Mouse (Mus musculus) adrenal gland, postnatal 10 days (tissue): ENCODE measurements around the gene Olfr972. TPM values are rescaled to one million over a fixed set of nuclear protein-coding genes. Genes with fewer than 3 reads are reported as not detected.
"Not testable (repeated sequence)": the region's sequence is repeated elsewhere in the genome, so short reads cannot be mapped to it uniquely, and the experiment has no call there.

ENCODE experiments used
- DNase-seq: peaks from one replicate; pipeline ENCODE4 v3.0.0; 2021; ENCODE audit warnings: mixed read lengths
- long read RNA-seq, 2 experiments: library from polyadenylated mRNA; stranded (forward); transcript quantifications; one replicate each; pipeline ENCODE4 v2.0.0; 2021
- total RNA-seq, 2 experiments: library from RNA; stranded (reverse); gene quantifications; 2 replicates each; pipeline ENCODE4 v1.2.3; 2021

The Olfr972 gene
- total RNA-seq = not detected
- long read RNA-seq, experiment 1 = 0 reads
- long read RNA-seq, experiment 2 = 0 reads

- DNase-seq = no peak
Measured at GRCm38 (mm10) chr9:39866122-39866521, at the start of gene Olfr972. Gene Olfr972 (plus strand): TSS chr9:39866422.

GRCm38 (mm10) chr9:39836576-39836975, 29.6 kb upstream of the Olfr972 start, which contains the start of gene Olfr971:
Gene Olfr971 (plus strand): TSS chr9:39836876.
- not testable (repeated sequence) for DNase-seq

GRCm38 (mm10) chr9:39871986-39872385, 5.8 kb downstream of the Olfr972 start:
- not testable (repeated sequence) for DNase-seq

GRCm38 (mm10) chr9:39877541-39878396, 11.5 kb downstream of the Olfr972 start:
- DNase-seq = not testable (repeated sequence)

DNA sequence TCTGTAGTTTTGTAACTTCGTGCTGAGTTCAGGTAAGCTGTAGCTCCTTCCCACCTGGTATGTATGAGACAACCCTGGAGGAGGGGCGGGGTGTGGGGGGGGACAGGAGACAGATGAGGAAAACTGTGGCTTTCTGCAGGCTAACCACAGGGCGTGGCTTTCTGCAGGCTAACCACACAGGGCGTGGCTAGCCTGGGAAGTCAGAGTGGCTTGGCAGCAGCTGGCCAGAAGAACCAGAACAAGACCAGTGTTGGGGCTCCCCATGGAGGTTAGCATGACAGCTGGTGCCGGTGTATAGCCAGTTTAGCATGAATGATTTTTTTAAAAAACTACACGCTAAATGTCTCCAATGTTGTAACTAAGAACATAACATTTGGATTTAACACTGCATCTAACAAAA, 38.9 kb downstream of the Olfr972 start:
- no peak for DNase-seq

DNA sequence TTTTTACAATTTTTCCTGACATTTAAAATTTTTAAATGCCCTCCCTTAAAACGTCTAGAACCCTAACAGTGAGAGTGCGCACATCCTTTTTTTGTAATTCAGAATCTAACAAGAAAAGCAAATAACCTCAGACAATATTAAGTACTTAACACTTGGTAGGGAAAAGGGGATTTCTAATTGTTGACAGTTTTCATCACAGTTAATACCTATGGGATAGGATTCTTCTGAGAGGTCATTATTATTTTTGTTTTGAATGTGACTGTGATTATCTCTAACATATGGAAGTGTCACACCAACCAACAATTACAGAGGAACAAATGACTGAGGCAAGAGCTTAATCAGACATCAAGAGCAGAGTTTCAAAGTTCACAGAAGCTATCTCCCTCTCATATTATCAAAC, 40.8 kb downstream of the Olfr972 start, which contains the start of gene Olfr229:
Gene Olfr229, plus strand, starts transcription at position 301 of the 400 bp plus-strand sequence.
- DNase-seq = no peak

GRCm38 (mm10) chr9:39909939-39910338, 43.7 kb downstream of the Olfr972 start:
- no peak for DNase-seq

Other genes with a start within 250 kb of the Olfr972 start
- gene Olfr960, start 245.0 kb upstream of the Olfr972 start, total RNA-seq = not detected
- not detected for gene Olfr961, start 221.3 kb upstream of the Olfr972 start, total RNA-seq
- gene Olfr963, start 199.2 kb upstream of the Olfr972 start, total RNA-seq = not detected
- not detected for gene Olfr149, start 159.3 kb upstream of the Olfr972 start, total RNA-seq
- gene Olfr965, start 155.1 kb upstream of the Olfr972 start, total RNA-seq = not detected
- not detected for gene Olfr150, start 135.4 kb upstream of the Olfr972 start, total RNA-seq
- not detected for gene Olfr967, start 120.2 kb upstream of the Olfr972 start, total RNA-seq
- not detected for gene Olfr968, start 83.2 kb upstream of the Olfr972 start, total RNA-seq
- gene Olfr969, start 75.5 kb upstream of the Olfr972 start, total RNA-seq = not detected
- gene Olfr970, start 57.6 kb upstream of the Olfr972 start, total RNA-seq = not detected
- not detected for gene Olfr971, start 29.5 kb upstream of the Olfr972 start, total RNA-seq
- gene Olfr229, start 40.9 kb downstream of the Olfr972 start, total RNA-seq = not detected
- not detected for gene Olfr974, start 71.1 kb downstream of the Olfr972 start, total RNA-seq
- gene Olfr975, start 85.6 kb downstream of the Olfr972 start, total RNA-seq = not detected
- gene Olfr976, start 94.7 kb downstream of the Olfr972 start, total RNA-seq = not detected
- not detected for gene Olfr978, start 125.7 kb downstream of the Olfr972 start, total RNA-seq
- not detected for gene Olfr979, start 137.0 kb downstream of the Olfr972 start, total RNA-seq
- gene Olfr980, start 143.2 kb downstream of the Olfr972 start, total RNA-seq = not detected
- not detected for gene Olfr981, start 155.0 kb downstream of the Olfr972 start, total RNA-seq
- not detected for gene Olfr982, start 207.4 kb downstream of the Olfr972 start, total RNA-seq
- not detected for gene Olfr983, start 227.2 kb downstream of the Olfr972 start, total RNA-seq
- not detected for gene Olfr984, start 247.8 kb downstream of the Olfr972 start, total RNA-seq